Mouse (Mus musculus) lung, adult 2 months (tissue): ENCODE data around the gene Klk6.

Experiments used
- CTCF ChIP-seq: fragments of 200-500 bp; IDR thresholded peaks from 2 replicates; pipeline ENCODE4 v1.5.1; 2011; ENCODE audit warnings: mild to moderate bottlenecking, low read length, control low read depth; ENCODE audit not compliant: insufficient read depth
- POLR2A ChIP-seq: fragments of 200-500 bp; IDR thresholded peaks from 2 replicates; pipeline ENCODE4 v1.6.1; 2011; ENCODE audit warnings: low read depth, mild to moderate bottlenecking, control low read depth, low read length, borderline replicate concordance; ENCODE audit errors: extremely low read depth

GRCm38 (mm10) chr7:43873237-43873636, 48.9 kb downstream of the Klk6 start:
- TF ChIP-seq CTCF (peak; percentile 81), POLR2A (no peak)
